Mouse (Mus musculus) embryonic facial prominence, embryonic 15.5 days (tissue): Measurements from ENCODE around the gene Prss43. TPM values are rescaled to one million over a fixed set of nuclear protein-coding genes. Genes with fewer than 3 reads are reported as not detected.

Experiments
- ATAC-seq: fragments of 200-750 bp; cut with Nextera tagmentation; 2 replicates; pipeline ENCODE4 v1.8.0; 2017; ENCODE audit warnings: low read depth, moderate TSS enrichment; ENCODE audit not compliant: insufficient number of reproducible peaks, low FRiP score, low TSS enrichment
- H3K27ac ChIP-seq: fragments of 300-500 bp; sonication (generic); replicated peaks from 2 replicates; pipeline ENCODE4 v1.5.1; 2015; ENCODE audit warnings: mild to moderate bottlenecking, inconsistent platforms
- H3K27me3 ChIP-seq: fragments of 300-500 bp; sonication (generic); 2 replicates; pipeline ENCODE4 v1.6.1; 2015; ENCODE audit warnings: inconsistent platforms
- H3K36me3 ChIP-seq: fragments of 300-500 bp; sonication (generic); 2 replicates; pipeline ENCODE4 v1.6.1; 2015; ENCODE audit warnings: mild to moderate bottlenecking, inconsistent platforms
- H3K4me1 ChIP-seq: fragments of 300-500 bp; sonication (generic); 2 replicates; pipeline ENCODE4 v1.6.1; 2015; ENCODE audit warnings: inconsistent platforms
- H3K4me2 ChIP-seq: fragments of 300-500 bp; sonication (generic); replicated peaks from 2 replicates; pipeline ENCODE4 v1.6.1; 2015; ENCODE audit warnings: mild to moderate bottlenecking, inconsistent platforms
- H3K4me3 ChIP-seq: fragments of 300-500 bp; sonication (generic); replicated peaks from 2 replicates; pipeline ENCODE4 v1.5.1; 2015; ENCODE audit warnings: mild to moderate bottlenecking, inconsistent platforms
- H3K9ac ChIP-seq: fragments of 300-500 bp; sonication (generic); 2 replicates; pipeline ENCODE4 v1.6.1; 2015; ENCODE audit warnings: inconsistent platforms
- H3K9me3 ChIP-seq: fragments of 300-500 bp; sonication (generic); replicated peaks from 2 replicates; pipeline ENCODE4 v1.6.1; 2016; ENCODE audit warnings: inconsistent platforms
- WGBS: fragments of 180-500 bp; shearing (Covaris S2); methylation state at CpG from one replicate; pipeline ENCODE4 v1.1.7; 2015; 5-methylcytosine and 5-hydroxymethylcytosine counted together
- polyA plus RNA-seq: library from polyadenylated mRNA; unstranded; fragments of >200 nt; fragmentation: Nextera tagmentation; extraction: Ambion mirVana; gene quantifications from 2 replicates; pipeline ENCODE4 v1.2.1, GENCODE M21; 2015

The Prss43 gene
- polyA plus RNA-seq = not detected in 2 replicates

DNA sequence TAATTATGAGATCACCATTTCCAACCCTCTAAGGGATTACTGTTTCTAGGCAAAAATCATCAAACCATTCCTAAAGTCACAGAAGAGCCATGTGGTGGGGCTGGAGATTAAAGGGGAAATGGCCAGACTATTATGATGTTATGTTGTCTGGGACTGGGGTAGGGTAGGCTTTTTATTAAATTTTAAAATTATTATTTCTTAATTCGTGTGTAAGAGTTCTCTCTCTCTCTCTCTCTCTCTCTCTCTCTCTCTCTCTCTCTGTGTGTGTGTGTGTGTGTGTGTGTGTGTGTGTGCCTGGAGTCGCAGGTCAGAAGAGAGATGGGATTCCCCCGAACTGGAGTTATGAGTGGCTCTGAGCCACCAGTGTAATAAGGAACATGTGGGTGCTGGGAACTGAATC lies at the start of gene Prss43:
TSS of gene Prss43 (plus strand) at position 301 of the 400 bp plus-strand sequence.
- no peak for ATAC-seq
- Histone ChIP-seq H3K9ac (no peak within 1 kb of the TSS), H3K27ac (0 out of 2 replicates have a peak within 1 kb of the TSS, but pooled peaks have one; percentile 7), H3K27me3 (peaks cover 6% of the 10 kb centered on the region), H3K4me2 (no peak within 1 kb of the TSS), H3K4me1 (0 out of 2 replicates have a peak, but pooled peaks cover 3% of the 10 kb centered on the region), H3K4me3 (no peak within 1 kb of the TSS), H3K36me3 (no peaks in the 10 kb centered on the region), H3K9me3 (no peaks in the 10 kb centered on the region)
- 62% methylated on average over 3 of the region's 3 CpGs for WGBS

DNA sequence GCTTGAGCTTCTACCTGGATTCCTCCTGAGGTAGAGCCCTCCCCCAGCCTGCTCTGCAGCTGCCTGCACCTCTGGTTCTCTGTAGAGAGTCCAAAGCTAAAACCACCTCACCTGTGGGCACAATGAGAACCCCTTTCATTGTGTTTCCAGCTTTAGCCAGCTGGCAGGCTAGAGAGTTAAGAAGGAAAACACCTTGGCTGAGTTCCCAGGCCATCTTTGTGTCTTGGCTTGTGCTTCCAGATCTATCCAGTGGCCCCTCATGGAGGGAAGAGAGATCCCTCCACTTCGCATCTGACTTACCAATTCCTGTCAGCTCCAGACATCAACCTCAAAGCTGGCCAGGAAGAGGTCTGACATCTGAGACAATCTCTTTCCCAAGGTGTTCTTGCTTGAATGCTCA lies 48.4 kb upstream of the Prss43 start:
- H3K9ac ChIP-seq = no peak overlapping the region
- H3K27ac ChIP-seq = no peak overlapping the region
- no peak overlapping the region for H3K4me2 ChIP-seq
- H3K4me1 ChIP-seq = peaks cover 66% of the 10 kb centered on the region
- H3K9me3 ChIP-seq = no peaks in the 10 kb centered on the region
- no peaks in the 10 kb centered on the region for H3K36me3 ChIP-seq
- no peak for ATAC-seq
- no peak overlapping the region for H3K4me3 ChIP-seq
- H3K27me3 ChIP-seq = peaks cover 4% of the 10 kb centered on the region; the same call in 1 of the 2 replicates
- WGBS = 42% methylated on average over 1 of the region's 1 CpGs

DNA sequence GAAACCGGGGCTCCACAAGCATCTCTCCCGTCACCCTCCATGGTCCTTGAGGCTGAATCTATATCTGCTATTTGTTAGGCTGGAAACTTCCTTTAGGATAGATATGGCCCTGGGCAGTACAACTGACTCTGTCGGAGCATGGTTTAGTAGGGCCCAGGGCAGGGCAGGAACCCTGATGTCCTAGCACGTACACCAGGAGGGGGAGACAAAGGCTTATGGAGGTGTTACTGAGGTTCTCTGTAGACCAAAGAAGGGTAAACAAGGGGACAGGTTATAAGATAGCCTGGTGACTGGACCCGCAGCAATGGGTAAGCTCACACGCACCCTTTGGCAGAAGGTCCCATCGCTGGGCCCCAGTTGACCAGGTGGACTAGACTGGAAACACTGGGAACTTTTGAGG lies 47.9 kb upstream of the Prss43 start:
- Histone ChIP-seq H3K4me1 (peaks cover 66% of the 10 kb centered on the region), H3K36me3 (no peaks in the 10 kb centered on the region), H3K4me2 (no peak overlapping the region), H3K9ac (no peak overlapping the region), H3K27me3 (peaks cover 4% of the 10 kb centered on the region; the same call in 1 of the 2 replicates), H3K27ac (0 out of 2 replicates have a peak overlapping the region, but pooled peaks have one; percentile 39), H3K9me3 (no peaks in the 10 kb centered on the region), H3K4me3 (no peak overlapping the region)
- no peak for ATAC-seq
- WGBS = 73% methylated on average over 7 of the region's 7 CpGs

DNA sequence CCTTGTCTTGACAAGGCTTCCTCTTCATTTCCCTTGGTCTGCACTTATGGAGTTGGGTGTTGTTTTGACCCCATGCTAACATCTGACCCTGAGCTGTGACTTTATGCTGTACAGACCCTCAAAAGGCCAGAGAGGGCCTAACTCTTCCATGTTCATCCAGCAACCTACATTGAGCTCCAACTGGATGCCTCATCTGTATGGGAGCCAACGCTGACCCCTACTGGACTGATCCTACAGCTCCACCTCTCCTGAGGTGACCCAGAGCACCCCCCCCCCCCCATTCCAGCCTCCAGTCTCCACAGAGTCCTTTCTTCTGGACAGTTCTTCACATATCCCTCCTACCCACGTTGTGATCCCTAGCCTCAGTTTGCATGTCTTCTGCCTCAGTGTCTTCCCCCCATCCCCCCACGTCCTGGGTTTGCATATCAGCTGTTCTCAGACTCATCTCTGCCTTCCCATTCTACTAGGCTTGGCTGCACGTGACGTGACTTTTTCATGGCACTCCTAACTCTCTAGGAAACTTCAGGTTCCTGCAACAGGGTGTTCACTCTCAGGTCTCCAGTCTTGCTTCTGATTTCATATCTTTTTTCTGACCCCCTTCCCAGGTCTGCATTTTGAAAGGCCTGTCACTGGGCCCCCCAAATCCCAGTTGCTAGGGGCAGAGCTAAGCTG lies 47.1 kb upstream of the Prss43 start:
- WGBS = 60% methylated on average over 5 of the region's 5 CpGs
- Histone ChIP-seq H3K4me1 (peaks cover 66% of the 10 kb centered on the region), H3K27ac (no peak overlapping the region), H3K36me3 (no peaks in the 10 kb centered on the region), H3K4me3 (no peak overlapping the region), H3K4me2 (no peak overlapping the region), H3K27me3 (peaks cover 4% of the 10 kb centered on the region; the same call in 1 of the 2 replicates), H3K9me3 (no peaks in the 10 kb centered on the region), H3K9ac (no peak overlapping the region)
- ATAC-seq = no peak

DNA sequence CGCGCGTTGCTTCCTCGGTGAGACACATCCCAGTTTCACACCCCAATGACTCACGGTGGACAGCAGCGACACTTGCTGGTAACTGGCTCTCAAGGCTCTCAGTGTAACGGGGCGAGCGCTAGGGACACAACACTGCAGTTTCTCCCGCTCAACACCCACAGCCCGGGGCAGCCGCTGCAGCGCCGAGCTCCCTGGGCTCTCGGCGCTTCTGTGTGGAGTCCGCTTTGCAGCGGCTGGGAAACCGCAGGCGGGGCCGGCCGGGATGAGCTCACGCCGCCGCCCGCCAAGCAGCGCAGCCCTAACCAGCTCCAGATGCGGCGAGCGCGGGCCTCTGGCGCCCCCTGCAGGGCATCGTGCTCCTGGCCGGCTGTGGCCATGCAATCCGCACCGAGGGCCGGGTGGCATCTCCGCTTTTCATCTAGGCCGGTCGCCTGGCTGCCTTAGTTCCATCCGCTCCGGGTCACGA lies 45.2 kb upstream of the Prss43 start:
- Histone ChIP-seq H3K27ac (peak overlapping the region; percentile 87), H3K4me1 (peaks cover 50% of the 10 kb centered on the region), H3K4me2 (peak overlapping the region; percentile 79), H3K9me3 (no peaks in the 10 kb centered on the region), H3K9ac (peak overlapping the region; percentile 39), H3K36me3 (no peaks in the 10 kb centered on the region), H3K4me3 (peak overlapping the region; percentile 47), H3K27me3 (peaks cover 4% of the 10 kb centered on the region; the same call in 1 of the 2 replicates)
- WGBS = under 1% methylated on average over 41 of the region's 43 CpGs
- peak; percentile 93 for ATAC-seq

DNA sequence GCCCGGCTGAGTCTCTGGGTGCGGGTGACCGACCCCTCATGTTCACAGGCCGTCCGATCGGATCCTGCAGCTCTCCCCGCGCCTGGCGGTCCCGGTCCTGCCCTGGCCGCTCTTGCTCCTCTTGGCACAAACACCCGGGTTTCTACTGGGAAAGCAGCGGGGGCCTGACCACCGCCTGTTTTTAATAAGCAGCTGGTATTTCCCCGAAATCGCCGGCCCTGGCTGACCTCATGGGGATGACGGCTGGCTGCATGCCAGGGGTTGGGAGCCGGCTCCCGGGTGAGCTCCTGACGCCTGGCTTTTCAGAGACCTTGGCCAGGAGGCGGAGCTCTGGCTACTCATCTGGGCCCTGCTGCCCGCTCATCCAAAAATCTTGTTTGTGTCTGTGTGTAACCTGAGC lies 44.8 kb upstream of the Prss43 start:
- peak; percentile 64 for ATAC-seq
- under 1% methylated on average over 23 of the region's 23 CpGs for WGBS
- Histone ChIP-seq H3K27ac (peak overlapping the region; percentile 87), H3K9me3 (no peaks in the 10 kb centered on the region), H3K4me1 (peaks cover 48% of the 10 kb centered on the region), H3K9ac (peak overlapping the region; percentile 39), H3K4me2 (peak overlapping the region; percentile 79), H3K36me3 (no peaks in the 10 kb centered on the region), H3K27me3 (peaks cover 4% of the 10 kb centered on the region; the same call in 1 of the 2 replicates), H3K4me3 (peak overlapping the region; percentile 47)

DNA sequence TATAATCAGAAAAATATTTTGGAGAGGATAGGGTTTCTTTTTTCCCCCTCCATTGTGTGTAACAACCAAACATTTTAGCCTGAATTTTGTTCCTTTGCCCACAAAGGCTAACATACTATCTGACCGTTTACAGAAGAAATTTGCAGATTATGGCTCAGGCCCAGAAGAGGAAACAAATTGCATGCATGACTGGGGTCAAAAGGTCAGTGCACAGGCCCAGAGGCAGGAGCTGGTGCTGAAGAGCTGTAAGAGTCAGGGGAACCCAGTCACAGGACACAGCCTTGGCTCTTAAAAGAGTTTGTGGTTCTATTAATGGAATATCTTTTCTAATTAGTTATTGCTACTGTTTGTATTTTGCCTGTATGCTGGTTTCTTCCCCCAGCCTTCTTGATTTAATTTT lies 42.9 kb upstream of the Prss43 start:
- ATAC-seq = no peak
- H3K27me3 ChIP-seq = peaks cover 4% of the 10 kb centered on the region; the same call in 1 of the 2 replicates
- H3K27ac ChIP-seq = no peak overlapping the region
- H3K9ac ChIP-seq = no peak overlapping the region
- no peaks in the 10 kb centered on the region for H3K9me3 ChIP-seq
- WGBS = 10% methylated on average over 1 of the region's 1 CpGs
- H3K4me3 ChIP-seq = no peak overlapping the region
- H3K4me1 ChIP-seq = peaks cover 34% of the 10 kb centered on the region
- H3K4me2 ChIP-seq = no peak overlapping the region
- no peaks in the 10 kb centered on the region for H3K36me3 ChIP-seq

DNA sequence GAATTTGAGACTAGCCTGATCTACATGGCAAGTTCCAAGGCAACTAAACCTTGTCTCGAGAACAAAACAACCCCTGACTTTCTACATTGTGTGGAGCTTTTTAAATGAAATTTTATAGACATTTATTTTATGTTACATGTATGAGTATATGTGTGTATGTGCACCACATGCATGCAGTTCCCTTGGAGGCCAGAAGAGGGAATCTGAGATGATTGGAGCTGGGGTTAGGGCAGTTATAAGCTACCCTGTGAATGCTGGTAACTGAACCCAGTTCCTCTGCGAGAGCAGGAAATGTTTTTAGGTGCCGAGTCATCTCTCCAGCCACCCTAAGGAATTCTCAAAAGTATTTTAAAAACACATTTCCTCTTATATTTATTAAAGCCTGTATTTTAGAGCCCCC lies 38.3 kb upstream of the Prss43 start:
- H3K27ac ChIP-seq = no peak overlapping the region
- H3K4me1 ChIP-seq = no peaks in the 10 kb centered on the region
- H3K9ac ChIP-seq = no peak overlapping the region
- no peak overlapping the region for H3K4me3 ChIP-seq
- no peaks in the 10 kb centered on the region for H3K36me3 ChIP-seq
- H3K27me3 ChIP-seq = no peaks in the 10 kb centered on the region
- WGBS = 83% methylated on average over 3 of the region's 3 CpGs
- H3K9me3 ChIP-seq = no peaks in the 10 kb centered on the region
- ATAC-seq = no peak
- H3K4me2 ChIP-seq = no peak overlapping the region

DNA sequence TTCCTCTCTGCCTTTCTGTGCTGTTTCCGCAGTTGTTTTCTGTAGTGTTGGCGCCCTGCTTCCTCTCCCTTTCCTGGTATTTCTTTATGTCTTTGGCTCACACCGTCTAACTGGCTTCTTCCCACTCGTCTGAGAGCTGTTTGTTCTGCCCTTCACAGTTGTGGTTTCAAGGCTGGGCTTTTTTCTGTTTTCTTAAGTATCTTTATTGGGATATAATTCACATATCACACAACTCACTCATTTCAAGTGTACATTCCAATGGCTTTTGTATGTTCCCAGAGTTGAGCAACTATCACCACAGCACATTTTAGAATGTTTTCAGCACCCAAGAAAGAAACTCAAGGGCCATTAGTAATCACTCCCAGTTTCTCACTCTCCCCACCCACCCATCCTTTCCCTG lies 36.0 kb upstream of the Prss43 start:
- Histone ChIP-seq H3K27ac (no peak overlapping the region), H3K4me2 (no peak overlapping the region), H3K27me3 (no peaks in the 10 kb centered on the region), H3K4me1 (no peaks in the 10 kb centered on the region), H3K4me3 (no peak overlapping the region), H3K9ac (no peak overlapping the region), H3K36me3 (no peaks in the 10 kb centered on the region), H3K9me3 (no peaks in the 10 kb centered on the region)
- WGBS = 59% methylated on average over 4 of the region's 4 CpGs
- no peak for ATAC-seq

DNA sequence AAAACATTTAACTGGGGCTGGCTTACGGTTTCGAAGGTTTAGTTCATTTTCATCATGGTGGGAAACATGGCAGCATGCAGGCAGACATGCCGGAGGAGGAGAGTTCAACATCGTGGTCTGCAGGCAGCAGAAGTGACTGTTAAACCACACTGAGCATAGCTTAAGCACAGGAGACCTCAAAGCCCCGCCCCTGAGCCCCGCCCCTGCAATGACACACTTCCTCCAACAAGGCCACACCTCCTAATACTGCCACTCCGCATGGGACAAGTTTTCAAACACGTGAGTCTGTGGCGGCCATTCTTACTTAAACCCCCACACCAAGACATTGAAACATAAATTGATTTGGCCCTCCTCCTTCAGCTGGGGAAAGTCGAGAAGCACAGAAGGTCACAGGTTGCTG lies 29.5 kb upstream of the Prss43 start:
- no peak for ATAC-seq
- Histone ChIP-seq H3K9me3 (no peaks in the 10 kb centered on the region), H3K9ac (no peak overlapping the region), H3K4me3 (no peak overlapping the region), H3K4me1 (no peaks in the 10 kb centered on the region), H3K4me2 (no peak overlapping the region), H3K27ac (no peak overlapping the region), H3K36me3 (no peaks in the 10 kb centered on the region), H3K27me3 (no peaks in the 10 kb centered on the region)
- 84% methylated on average over 10 of the region's 10 CpGs for WGBS

DNA sequence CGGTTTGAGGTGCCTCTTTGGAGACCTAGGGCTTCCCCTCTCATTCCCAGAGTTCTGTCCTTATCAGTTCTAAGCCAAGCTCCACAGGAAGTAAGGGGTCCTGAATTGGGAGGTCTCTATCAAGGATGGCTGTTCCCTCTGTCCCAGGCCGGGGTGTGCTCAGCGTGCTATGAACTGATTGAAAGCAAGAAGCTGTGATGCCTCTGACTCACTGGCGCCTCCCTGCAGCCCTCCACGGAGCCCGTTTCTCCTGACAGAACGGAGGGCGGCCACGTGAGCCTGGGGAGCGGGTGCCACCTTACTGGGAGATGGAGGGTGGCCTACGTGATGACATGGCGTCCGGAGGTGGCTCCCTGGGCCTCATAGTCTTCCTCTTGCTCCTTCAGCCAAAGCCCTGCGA lies 28.6 kb upstream of the Prss43 start, which contains the start of gene Prss42:
TSS of gene Prss42 (plus strand) at position 301 of the 400 bp plus-strand sequence.
- Histone ChIP-seq H3K4me3 (no peak within 1 kb of the TSS), H3K36me3 (no peaks in the 10 kb centered on the region), H3K4me1 (no peaks in the 10 kb centered on the region), H3K27me3 (no peaks in the 10 kb centered on the region), H3K4me2 (no peak within 1 kb of the TSS), H3K27ac (no peak within 1 kb of the TSS), H3K9me3 (no peaks in the 10 kb centered on the region), H3K9ac (no peak within 1 kb of the TSS)
- no peak for ATAC-seq
- 91% methylated on average over 14 of the region's 14 CpGs for WGBS
